Comparison of ENCODE assay signal across 9 mouse cellular contexts in the genomic region with DNA sequence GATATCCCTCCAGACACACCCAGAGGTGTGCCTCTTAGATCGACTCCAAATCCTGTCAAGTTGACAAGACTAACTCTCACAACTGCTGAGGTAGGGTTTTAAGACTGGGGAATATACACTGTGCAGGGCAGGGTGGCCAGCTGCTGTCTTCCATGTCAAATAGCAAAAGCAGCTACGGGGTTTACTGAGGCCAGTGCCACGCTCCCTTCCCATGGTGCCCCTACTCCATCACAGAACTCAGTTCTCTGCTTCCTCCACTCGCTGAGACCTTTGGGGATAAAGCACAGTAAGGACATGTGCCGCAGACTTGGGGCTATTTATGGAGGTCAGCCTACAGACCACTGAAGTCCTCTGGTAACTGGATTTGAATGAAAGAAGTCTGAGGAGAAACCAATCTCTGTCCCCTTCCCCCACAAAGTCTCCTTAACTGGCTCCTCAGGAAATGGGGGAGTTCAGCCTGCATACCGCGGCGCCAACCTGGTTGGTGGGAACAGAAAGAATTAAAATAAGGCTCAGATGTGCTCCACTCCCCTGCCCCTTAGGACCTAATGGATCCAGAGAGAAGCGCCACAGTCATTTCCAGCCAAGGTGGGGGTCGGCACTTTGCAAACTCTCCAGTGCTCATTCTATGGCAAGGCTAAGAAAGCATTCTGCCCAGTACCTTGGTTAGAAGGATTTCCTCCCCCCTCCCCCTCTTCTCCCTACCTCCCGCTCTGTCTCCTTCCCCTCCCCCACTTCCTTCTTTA.
DNase-seq lines count a peak whose midpoint lies in the region; ATAC-seq lines count a peak whose summit lies in the region.
"Had no signal": no experiment of that assay in that cellular context is flagged by ENCODE, and none has a peak within 500 bp of the region (broad histone marks: within the 10 kb centered on the region; RNA-seq: fewer than 3 reads in every experiment).

No protein-coding gene starts in this region.

- intact Hi-C loops in gastrocnemius, postnatal 14 days (cut with DNase I; ENCODE audit: low total_unique reads) = no loop called here

- no peaks in the 10 kb centered on the region for H3K36me3 ChIP-seq in heart, embryonic 13.5 days
- no peaks in the 10 kb centered on the region for H3K36me3 ChIP-seq in hindbrain, embryonic 14.5 days (replicated peaks; ENCODE audit: control insufficient read depth, insufficient read depth)
- no peaks in the 10 kb centered on the region for H3K36me3 ChIP-seq in midbrain, embryonic 10.5 days

- H3K4me1 ChIP-seq in heart, embryonic 13.5 days = peaks cover 12% of the 10 kb centered on the region
- peaks cover 7% of the 10 kb centered on the region for H3K4me1 ChIP-seq in hindbrain, embryonic 14.5 days (replicated peaks; ENCODE audit: control insufficient read depth, insufficient read depth, low read length)
- peaks cover 17% of the 10 kb centered on the region for H3K4me1 ChIP-seq in midbrain, embryonic 10.5 days

- no peak for ATAC-seq in heart, embryonic 13.5 days (ENCODE audit: extremely low read depth, insufficient number of reproducible peaks, low FRiP score, low TSS enrichment)
- ATAC-seq in hindbrain, embryonic 14.5 days (ENCODE audit: low FRiP score) = no peak

- H3K9me3 ChIP-seq in heart, embryonic 13.5 days = no peaks in the 10 kb centered on the region
- H3K9me3 ChIP-seq in hindbrain, embryonic 14.5 days (ENCODE audit: control insufficient read depth, low read length) = no peaks in the 10 kb centered on the region
- H3K9me3 ChIP-seq in midbrain, embryonic 10.5 days (replicated peaks) = no peaks in the 10 kb centered on the region

- no peak for DNase-seq in heart, adult 18-20 months
- DNase-seq in embryo, embryonic 11 days = peak; percentile 72
- DNase-seq in hindbrain, embryonic 14.5 days (ENCODE audit: low spot score) = no peak
- peak; percentile 22 for DNase-seq in midbrain, embryonic 10.5 days (ENCODE audit: low spot score)
- no peak for DNase-seq in right cerebral cortex, adult 18-20 months
- no peak for DNase-seq in gastrocnemius, postnatal 14 days
- DNase-seq in adipocyte (ENCODE audit: low spot score) = no peak
- DNase-seq: kidney, postnatal 10 days had no signal

- no peak overlapping the region for H3K27ac ChIP-seq in heart, embryonic 13.5 days (replicated peaks)
- H3K27ac ChIP-seq in hindbrain, embryonic 14.5 days = no peak overlapping the region
- peak overlapping the region; percentile 33 for H3K27ac ChIP-seq in midbrain, embryonic 10.5 days (replicated peaks)

- peak overlapping the region; percentile 58 for H3K9ac ChIP-seq in heart, embryonic 13.5 days
- H3K9ac ChIP-seq in hindbrain, embryonic 14.5 days = 0 out of 2 replicates have a peak overlapping the region, but pooled peaks have one; percentile 20

- H3K4me2 ChIP-seq in heart, embryonic 13.5 days = peak overlapping the region; percentile 69
- peak overlapping the region; percentile 48 for H3K4me2 ChIP-seq in hindbrain, embryonic 14.5 days (replicated peaks)

- H3K27me3 ChIP-seq in heart, embryonic 13.5 days (replicated peaks) = peaks cover 8% of the 10 kb centered on the region; the same call in 1 of the 2 replicates
- H3K27me3 ChIP-seq in hindbrain, embryonic 14.5 days (ENCODE audit: control insufficient read depth, insufficient read depth, low read length) = no peaks in the 10 kb centered on the region
- H3K27me3 ChIP-seq in midbrain, embryonic 10.5 days (ENCODE audit: low read depth, poor library complexity, severe bottlenecking) = peaks cover 12% of the 10 kb centered on the region

- 8% methylated on average over 11 of the region's 11 CpGs for WGBS in heart, embryonic 13.5 days
- WGBS in hindbrain, embryonic 14.5 days = 24% methylated on average over 11 of the region's 11 CpGs
- WGBS in midbrain, embryonic 10.5 days = 21% methylated on average over 11 of the region's 11 CpGs

- peak overlapping the region; percentile 41 for H3K4me3 ChIP-seq in heart, embryonic 13.5 days
- H3K4me3 ChIP-seq in hindbrain, embryonic 14.5 days (replicated peaks; ENCODE audit: low read length) = peak overlapping the region; percentile 15
- peak overlapping the region; percentile 32; the same call in 1 of the 2 replicates for H3K4me3 ChIP-seq in midbrain, embryonic 10.5 days

Comparison
In these comparisons a context has a peak if more than half of its experiments do, and no peak if none do; other contexts are left out.
1. DNase-seq: peak in embryo, embryonic 11 days (single experiment) and midbrain, embryonic 10.5 days (single experiment); none in heart, adult 18-20 months (0 of 2), hindbrain, embryonic 14.5 days (single experiment), right cerebral cortex, adult 18-20 months (single experiment), gastrocnemius, postnatal 14 days (single experiment) and adipocyte (single experiment).
2. Peak in every context shown above with its lines, with median percentiles within 50 percentile points of each other: H3K4me3 ChIP-seq.